Mouse (Mus musculus) embryonic facial prominence, embryonic 11.5 days (tissue): ENCODE measurements around the gene Gpbar1. TPM values are rescaled to one million over a fixed set of nuclear protein-coding genes. Genes with fewer than 3 reads are reported as not detected.

ENCODE experiments used
- ATAC-seq: fragments of 200-750 bp; cut with Nextera tagmentation; replicated peaks from 2 replicates; pipeline ENCODE4 v1.8.0; 2017; ENCODE audit warnings: low read depth; ENCODE audit not compliant: insufficient number of reproducible peaks, low FRiP score, low TSS enrichment
- DNase-seq: peaks from one replicate; pipeline ENCODE4 v3.0.0-alpha.2; 2015; ENCODE audit warnings: low spot score
- H3K27ac ChIP-seq: fragments of 300-500 bp; sonication (generic); replicated peaks from 2 replicates; pipeline ENCODE4 v1.5.1; 2014; ENCODE audit warnings: mild to moderate bottlenecking, low read depth, low read length, control low read depth
- H3K27me3 ChIP-seq: fragments of 300-500 bp; sonication (generic); 2 replicates; pipeline ENCODE4 v1.6.1; 2014; ENCODE audit warnings: mild to moderate bottlenecking, low read length, moderate library complexity, mixed read lengths; ENCODE audit not compliant: control insufficient read depth, insufficient read depth
- H3K36me3 ChIP-seq: fragments of 300-500 bp; sonication (generic); replicated peaks from 2 replicates; pipeline ENCODE4 v1.6.1; 2014; ENCODE audit warnings: low read depth, mild to moderate bottlenecking, low read length, moderate library complexity, mixed read lengths; ENCODE audit not compliant: control insufficient read depth, insufficient read depth
- H3K4me1 ChIP-seq: fragments of 300-500 bp; sonication (generic); 2 replicates; pipeline ENCODE4 v1.6.1; 2014; ENCODE audit warnings: low read length, mixed read lengths; ENCODE audit not compliant: control insufficient read depth, insufficient read depth
- H3K4me2 ChIP-seq: fragments of 300-500 bp; sonication (generic); 2 replicates; pipeline ENCODE4 v1.6.1; 2014; ENCODE audit warnings: low read depth, mild to moderate bottlenecking, control low read depth, low read length, moderate library complexity
- H3K4me3 ChIP-seq: fragments of 300-500 bp; sonication (generic); 2 replicates; pipeline ENCODE4 v1.5.1; 2014; ENCODE audit warnings: low read depth, low read length, control low read depth
- H3K9ac ChIP-seq: fragments of 300-500 bp; sonication (generic); replicated peaks from 2 replicates; pipeline ENCODE4 v1.6.1; 2014; ENCODE audit warnings: mild to moderate bottlenecking, control low read depth, low read length
- H3K9me3 ChIP-seq: fragments of 300-500 bp; sonication (generic); replicated peaks from 2 replicates; pipeline ENCODE4 v1.6.1; 2016; ENCODE audit warnings: mild to moderate bottlenecking, low read length, inconsistent platforms, mixed read lengths; ENCODE audit not compliant: control insufficient read depth
- WGBS: fragments of 180-500 bp; shearing (Covaris S2); extraction: QIAGEN DNeasy Blood & Tissue Kit; methylation state at CpG from one replicate; pipeline ENCODE4 v1.1.7; 2014; 5-methylcytosine and 5-hydroxymethylcytosine counted together
- polyA plus RNA-seq: library from polyadenylated mRNA; unstranded; fragments of >200 nt; fragmentation: Nextera tagmentation; extraction: Ambion mirVana; gene quantifications from 2 replicates; pipeline ENCODE4 v1.2.1, GENCODE M21; 2014

The Gpbar1 gene
- polyA plus RNA-seq, 1 experiment from 2014 or later: 0.91 TPM

DNA sequence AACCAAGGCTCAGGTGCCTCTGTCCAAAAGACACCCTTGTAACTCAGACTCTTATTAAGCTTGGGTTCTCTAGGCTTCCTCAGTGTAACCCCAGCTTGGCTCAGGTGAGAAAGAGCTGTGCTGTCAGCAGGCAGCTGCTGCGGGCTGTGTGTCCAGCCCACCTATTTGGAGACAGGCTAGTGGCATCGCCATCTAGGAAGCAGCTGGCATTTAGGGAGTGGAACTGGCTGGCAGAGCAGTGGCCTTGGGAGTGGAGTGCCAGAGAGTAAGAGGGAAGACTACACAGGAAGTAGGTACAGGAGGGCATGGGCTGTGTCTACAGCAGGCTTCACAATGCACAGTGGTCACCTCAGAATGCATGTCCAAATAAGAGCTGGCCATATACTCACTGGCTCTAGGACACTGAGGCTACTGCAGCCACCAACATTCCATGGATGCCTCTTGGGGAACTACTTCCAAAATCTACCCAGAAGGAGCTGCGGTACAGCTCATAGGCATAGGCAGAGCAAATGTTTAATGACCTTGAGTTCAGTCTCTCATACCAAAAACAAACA lies 15.8 kb downstream of the Gpbar1 start:
- WGBS: 94% methylated on average over 3 of the region's 3 CpGs
- H3K27ac ChIP-seq: no peak overlapping the region

DNA sequence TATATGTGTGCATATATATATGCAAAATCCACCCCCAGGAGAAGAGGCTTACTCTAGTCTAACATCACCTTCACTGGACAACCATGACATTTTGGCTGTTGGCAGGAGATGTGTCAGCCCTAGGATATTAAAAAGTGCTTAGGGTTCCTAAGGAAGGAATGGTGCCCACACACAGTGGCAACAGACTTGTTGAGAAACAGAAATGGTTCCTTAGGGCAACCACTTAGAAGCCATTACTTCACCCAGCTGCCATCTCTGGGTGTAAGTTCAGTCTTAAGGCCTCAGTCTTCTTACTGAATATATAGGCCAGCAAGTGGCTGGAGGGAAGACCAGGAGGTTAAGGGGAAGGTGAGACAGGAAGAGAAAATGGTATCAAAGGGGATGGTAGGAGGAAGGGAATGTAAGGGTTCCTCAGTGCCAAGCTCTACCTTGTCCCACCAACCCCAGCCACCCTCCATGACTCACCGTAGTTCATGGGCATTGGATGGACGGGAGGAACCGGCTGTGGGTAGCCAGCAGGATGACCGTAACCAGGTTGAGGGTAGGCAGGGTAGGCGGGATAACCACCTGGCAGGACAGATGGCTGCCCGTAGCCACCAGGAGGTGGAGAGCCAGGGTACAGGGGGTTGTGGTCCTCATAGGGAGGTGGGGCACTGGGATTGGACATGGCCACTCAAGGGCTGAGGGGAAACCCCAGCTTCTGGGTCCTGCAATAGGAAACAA lies 16.5 kb downstream of the Gpbar1 start:
- Histone ChIP-seq H3K36me3 (no peaks in the 10 kb centered on the region), H3K4me2 (no peak overlapping the region), H3K4me3 (no peak overlapping the region), H3K9me3 (no peaks in the 10 kb centered on the region), H3K27me3 (no peaks in the 10 kb centered on the region), H3K4me1 (peaks cover 13% of the 10 kb centered on the region), H3K27ac (peak overlapping the region; percentile 77; the same call in 1 of the 2 replicates), H3K9ac (no peak overlapping the region)
- DNase-seq (no peak), ATAC-seq (peak; percentile 11; the same call in 1 of the 2 replicates)
- WGBS: 91% methylated on average over 6 of the region's 6 CpGs

More for the DNA sequence above, 15.8 kb downstream of the Gpbar1 start:
- H3K9me3 ChIP-seq: no peaks in the 10 kb centered on the region
- ATAC-seq (no peak), DNase-seq (no peak)
- H3K4me2 ChIP-seq: no peak overlapping the region
- no peak overlapping the region for H3K4me3 ChIP-seq
- no peaks in the 10 kb centered on the region for H3K27me3 ChIP-seq
- H3K36me3 ChIP-seq: no peaks in the 10 kb centered on the region
- H3K4me1 ChIP-seq: peaks cover 13% of the 10 kb centered on the region
- H3K9ac ChIP-seq: no peak overlapping the region

GRCm38 (mm10) chr1:74295456-74296171 lies 17.3 kb downstream of the Gpbar1 start:
- peak overlapping the region; percentile 11 for H3K4me2 ChIP-seq
- H3K27ac ChIP-seq: peak overlapping the region; percentile 77
- H3K9me3 ChIP-seq: no peaks in the 10 kb centered on the region
- DNase-seq (peak; percentile 70), ATAC-seq (peak; percentile 78)
- H3K27me3 ChIP-seq: no peaks in the 10 kb centered on the region; the same call in 1 of the 2 replicates
- H3K4me1 ChIP-seq: peaks cover 13% of the 10 kb centered on the region
- 0 out of 2 replicates have a peak overlapping the region, but pooled peaks have one; percentile 6 for H3K4me3 ChIP-seq
- peak overlapping the region; percentile 14 for H3K9ac ChIP-seq
- no peaks in the 10 kb centered on the region for H3K36me3 ChIP-seq
- 17% methylated on average over 9 of the region's 9 CpGs for WGBS

- H3K9ac ChIP-seq: no peak overlapping the region
- ATAC-seq: no peak
- no peaks in the 10 kb centered on the region for H3K36me3 ChIP-seq
Measured at GRCm38 (mm10) chr1:74296477-74296876, 18.1 kb downstream of the Gpbar1 start.

GRCm38 (mm10) chr1:74297269-74297668 lies 18.9 kb downstream of the Gpbar1 start:
- no peak overlapping the region for H3K27ac ChIP-seq
- H3K4me2 ChIP-seq: no peak overlapping the region
- WGBS: 64% methylated on average over 3 of the region's 3 CpGs
- H3K36me3 ChIP-seq: no peaks in the 10 kb centered on the region
- H3K9me3 ChIP-seq: no peaks in the 10 kb centered on the region
- no peak for ATAC-seq
- H3K4me1 ChIP-seq: peaks cover 13% of the 10 kb centered on the region
- H3K27me3 ChIP-seq: no peaks in the 10 kb centered on the region; the same call in 1 of the 2 replicates
- no peak for DNase-seq
- H3K4me3 ChIP-seq: no peak overlapping the region
- no peak overlapping the region for H3K9ac ChIP-seq

More at GRCm38 (mm10) chr1:74296477-74296876, 18.1 kb downstream of the Gpbar1 start:
- Histone ChIP-seq H3K9me3 (no peaks in the 10 kb centered on the region), H3K27ac (peak overlapping the region; percentile 29; the same call in 1 of the 2 replicates), H3K4me1 (peaks cover 13% of the 10 kb centered on the region), H3K27me3 (no peaks in the 10 kb centered on the region; the same call in 1 of the 2 replicates), H3K4me3 (no peak overlapping the region), H3K4me2 (no peak overlapping the region)
- no peak for DNase-seq
- 31% methylated on average over 6 of the region's 6 CpGs for WGBS

- Histone ChIP-seq H3K36me3 (no peaks in the 10 kb centered on the region), H3K27me3 (no peaks in the 10 kb centered on the region; the same call in 1 of the 2 replicates), H3K9ac (no peak overlapping the region), H3K4me3 (no peak overlapping the region), H3K27ac (no peak overlapping the region), H3K9me3 (no peaks in the 10 kb centered on the region), H3K4me2 (no peak overlapping the region), H3K4me1 (peaks cover 13% of the 10 kb centered on the region)
- ATAC-seq (no peak), DNase-seq (no peak)
- 82% methylated on average over 5 of the region's 5 CpGs for WGBS
Measured at GRCm38 (mm10) chr1:74298157-74298750, 19.9 kb downstream of the Gpbar1 start.

DNA sequence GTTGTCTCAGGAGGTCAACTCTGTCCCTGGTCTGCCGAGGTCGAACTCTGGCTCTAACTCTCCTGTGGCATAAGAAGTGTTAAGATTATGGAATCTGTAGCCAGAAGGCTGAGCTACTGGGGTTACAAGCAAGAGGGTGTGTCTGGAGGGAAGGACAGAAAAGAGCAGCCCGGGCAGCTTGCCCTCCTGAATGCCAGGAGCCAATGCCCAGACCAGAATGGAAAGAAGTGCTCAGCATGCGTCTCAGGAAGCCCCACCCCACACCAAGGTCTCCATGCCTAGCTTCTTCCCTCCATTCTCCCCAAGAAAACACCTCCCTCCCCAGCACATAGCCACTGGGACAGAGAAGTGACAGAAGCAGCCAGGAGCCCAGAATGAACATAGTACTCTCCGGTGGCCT lies 20.6 kb downstream of the Gpbar1 start:
- Histone ChIP-seq H3K9me3 (no peaks in the 10 kb centered on the region), H3K4me1 (peaks cover 13% of the 10 kb centered on the region), H3K27ac (no peak overlapping the region), H3K36me3 (no peaks in the 10 kb centered on the region), H3K4me2 (no peak overlapping the region), H3K27me3 (no peaks in the 10 kb centered on the region; the same call in 1 of the 2 replicates), H3K4me3 (no peak overlapping the region), H3K9ac (no peak overlapping the region)
- ATAC-seq (no peak), DNase-seq (no peak)
- WGBS: 71% methylated on average over 5 of the region's 5 CpGs
